Mouse (Mus musculus) midbrain, postnatal 0 days (tissue): ENCODE data around the gene Orm2. TPM values are rescaled to one million over a fixed set of nuclear protein-coding genes. Genes with fewer than 3 reads are reported as not detected.

ENCODE experiments used
- ATAC-seq: fragments of 200-750 bp; cut with Nextera tagmentation; 2 replicates; pipeline ENCODE4 v1.8.0; 2017; ENCODE audit warnings: moderate number of reproducible peaks, mild to moderate bottlenecking, moderate TSS enrichment, moderate library complexity; ENCODE audit not compliant: low FRiP score
- DNase-seq: peaks from one replicate; pipeline ENCODE4 v3.0.0-alpha.2; 2015; ENCODE audit warnings: low spot score
- H3K27ac ChIP-seq: fragments of 300-500 bp; sonication (generic); 2 replicates; pipeline ENCODE4 v1.5.1; 2014; ENCODE audit warnings: low read depth, mild to moderate bottlenecking, low read length, mixed read lengths
- H3K27me3 ChIP-seq: fragments of 300-500 bp; sonication (generic); 2 replicates; pipeline ENCODE4 v1.6.1; 2014; ENCODE audit warnings: low read length, control low read depth, mixed read lengths; ENCODE audit not compliant: insufficient read depth
- H3K36me3 ChIP-seq: fragments of 300-500 bp; sonication (generic); 2 replicates; pipeline ENCODE4 v1.6.1; 2014; ENCODE audit warnings: low read length, control low read depth, mixed read lengths; ENCODE audit not compliant: insufficient read depth
- H3K4me1 ChIP-seq: fragments of 300-500 bp; sonication (generic); 2 replicates; pipeline ENCODE4 v1.6.1; 2014; ENCODE audit warnings: mild to moderate bottlenecking, control low read depth, antibody characterized with exemption, low read length, mixed read lengths; ENCODE audit not compliant: insufficient read depth
- H3K4me2 ChIP-seq: fragments of 300-500 bp; sonication (generic); 2 replicates; pipeline ENCODE4 v1.6.1; 2014; ENCODE audit warnings: low read depth, mild to moderate bottlenecking, low read length, mixed read lengths; ENCODE audit not compliant: poor library complexity, severe bottlenecking
- H3K4me3 ChIP-seq: fragments of 300-500 bp; sonication (generic); 2 replicates; pipeline ENCODE4 v1.5.1; 2014; ENCODE audit warnings: low read depth, mild to moderate bottlenecking, low read length, moderate library complexity
- H3K9ac ChIP-seq: fragments of 300-500 bp; sonication (generic); replicated peaks from 2 replicates; pipeline ENCODE4 v1.6.1; 2014; ENCODE audit warnings: mild to moderate bottlenecking, low read length, moderate library complexity, mixed read lengths; ENCODE audit not compliant: poor library complexity, severe bottlenecking
- H3K9me3 ChIP-seq: fragments of 300-500 bp; sonication (generic); 2 replicates; pipeline ENCODE4 v1.6.1; 2016; ENCODE audit warnings: low read length, control low read depth
- CTCF ChIP-seq: IDR thresholded peaks from 2 replicates; pipeline ENCODE4 v1.5.1; 2016; ENCODE audit warnings: antibody characterized with exemption, mild to moderate bottlenecking
- WGBS: fragments of 180-500 bp; shearing (Covaris S2); extraction: QIAGEN DNeasy Blood & Tissue Kit; methylation state at CpG from one replicate; pipeline ENCODE4 v1.1.7; 2014; 5-methylcytosine and 5-hydroxymethylcytosine counted together
- polyA plus RNA-seq: library from polyadenylated mRNA; unstranded; fragments of >200 nt; fragmentation: Nextera tagmentation; extraction: Ambion mirVana; gene quantifications from 2 replicates; pipeline ENCODE4 v1.2.1, GENCODE M21; 2015
- total RNA-seq: library from RNA; depleted of rRNA; stranded (reverse); fragments of >200 nt; gene quantifications from 2 replicates; pipeline ENCODE4 v1.2.3, GENCODE M21; 2014

The Orm2 gene
- total and polyA plus RNA-seq, 2 experiments from 2014 or later = not detected

DNA sequence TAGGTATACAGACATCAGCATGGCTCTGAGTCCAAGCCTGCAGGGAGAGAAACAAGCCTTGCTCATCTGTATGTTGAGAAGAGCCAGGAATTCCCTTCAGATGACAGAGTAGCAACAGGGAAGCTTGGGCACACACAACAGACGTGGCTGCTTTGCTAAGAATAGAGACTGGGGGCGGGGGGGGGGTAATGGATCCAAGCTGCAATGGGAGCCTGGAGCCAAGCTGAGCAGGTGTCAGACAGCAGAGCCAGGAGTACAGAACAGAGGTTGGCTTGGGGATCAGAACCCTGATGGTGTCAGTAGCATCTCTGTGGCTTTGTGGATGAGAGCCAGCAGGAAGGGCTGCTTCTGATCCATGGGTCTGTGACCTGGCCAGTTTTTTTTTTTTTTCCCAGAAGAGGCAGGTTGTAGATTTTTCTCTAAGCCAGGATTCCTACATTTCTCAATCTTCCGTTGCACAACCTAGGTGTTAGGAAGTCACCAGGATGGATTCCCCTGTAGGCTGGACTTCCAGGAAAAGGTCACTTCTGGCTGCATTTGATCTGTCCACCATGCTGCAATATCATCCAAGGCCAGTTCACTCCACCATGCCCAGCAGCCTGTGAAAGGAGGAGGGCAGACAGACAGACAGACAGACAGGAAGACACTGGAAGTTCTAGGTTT, 23.7 kb upstream of the Orm2 start:
- TF ChIP-seq CTCF = no peak
- 64% methylated on average over 3 of the region's 3 CpGs for WGBS
- H3K27me3 ChIP-seq = no peaks in the 10 kb centered on the region
- no peaks in the 10 kb centered on the region for H3K36me3 ChIP-seq
- no peaks in the 10 kb centered on the region for H3K9me3 ChIP-seq
- H3K4me1 ChIP-seq = no peaks in the 10 kb centered on the region
- no peak overlapping the region for H3K27ac ChIP-seq
- H3K4me3 ChIP-seq = no peak overlapping the region
- DNase-seq (peak; percentile 53), ATAC-seq (no peak)
- H3K4me2 ChIP-seq = no peak overlapping the region
- H3K9ac ChIP-seq = no peak overlapping the region

- no peak for TF ChIP-seq CTCF
- WGBS = 56% methylated on average over 4 of the region's 4 CpGs
- no peaks in the 10 kb centered on the region for H3K36me3 ChIP-seq
- no peaks in the 10 kb centered on the region for H3K9me3 ChIP-seq
- no peak overlapping the region for H3K27ac ChIP-seq
- no peak overlapping the region for H3K9ac ChIP-seq
- H3K4me2 ChIP-seq = no peak overlapping the region
- DNase-seq = no peak
- ATAC-seq = no peak
- no peaks in the 10 kb centered on the region for H3K4me1 ChIP-seq
- no peak overlapping the region for H3K4me3 ChIP-seq
- no peaks in the 10 kb centered on the region for H3K27me3 ChIP-seq
Measured at GRCm38 (mm10) chr4:63342491-63342890, 19.8 kb upstream of the Orm2 start.

DNA sequence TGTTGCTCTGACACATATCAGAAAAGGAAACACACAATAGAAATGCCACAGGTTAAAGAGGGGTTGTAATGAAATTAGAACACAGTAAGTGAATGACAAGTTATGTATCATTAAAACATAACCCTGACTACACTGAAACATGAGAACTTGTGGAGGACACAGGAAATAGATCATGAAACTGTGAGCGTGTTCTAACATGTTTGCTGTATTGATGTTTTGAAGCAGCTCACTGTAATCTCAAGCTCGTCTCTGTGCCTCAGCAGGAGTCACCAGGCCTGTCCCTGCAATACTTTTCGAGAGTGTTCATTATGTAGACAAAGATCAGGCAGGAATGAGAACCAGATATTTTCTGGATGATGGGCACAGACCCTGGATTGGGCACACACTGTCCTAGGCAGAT, 18.6 kb upstream of the Orm2 start:
- no peaks in the 10 kb centered on the region for H3K27me3 ChIP-seq
- WGBS = 66% methylated on average over 3 of the region's 3 CpGs
- DNase-seq (no peak), ATAC-seq (no peak)
- no peak overlapping the region for H3K27ac ChIP-seq
- H3K4me1 ChIP-seq = no peaks in the 10 kb centered on the region
- H3K36me3 ChIP-seq = no peaks in the 10 kb centered on the region
- H3K9me3 ChIP-seq = no peaks in the 10 kb centered on the region
- H3K4me2 ChIP-seq = no peak overlapping the region
- no peak for TF ChIP-seq CTCF
- no peak overlapping the region for H3K9ac ChIP-seq
- no peak overlapping the region for H3K4me3 ChIP-seq

DNA sequence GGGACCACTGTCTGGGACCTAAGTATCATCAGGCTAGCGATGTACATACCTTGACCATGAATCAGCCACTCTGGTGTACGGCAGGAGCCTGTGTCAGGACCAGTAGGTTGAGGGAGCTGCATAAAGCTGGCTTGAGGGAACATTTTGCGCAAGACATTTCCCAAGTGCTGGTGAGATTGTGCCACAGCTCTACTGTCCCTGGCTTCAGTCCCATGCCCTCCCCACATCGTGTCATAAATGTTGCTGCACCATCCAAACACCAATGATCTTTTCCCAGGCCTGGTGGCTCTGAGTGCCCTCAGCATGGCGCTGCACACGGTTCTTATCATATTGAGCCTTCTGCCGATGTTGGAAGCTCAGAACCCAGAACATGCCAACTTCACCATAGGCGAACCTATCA, 18.0 kb upstream of the Orm2 start, which contains the start of gene Orm1:
Orm1 (plus strand) TSS at position 266 of the 400 bp plus-strand sequence.
- ATAC-seq (no peak), DNase-seq (no peak)
- Histone ChIP-seq H3K4me1 (no peaks in the 10 kb centered on the region), H3K4me3 (no peak within 1 kb of the TSS), H3K4me2 (no peak within 1 kb of the TSS), H3K27ac (no peak within 1 kb of the TSS), H3K9me3 (no peaks in the 10 kb centered on the region), H3K36me3 (no peaks in the 10 kb centered on the region), H3K9ac (no peak within 1 kb of the TSS), H3K27me3 (no peaks in the 10 kb centered on the region)
- no peak for TF ChIP-seq CTCF
- 84% methylated on average over 8 of the region's 8 CpGs for WGBS

GRCm38 (mm10) chr4:63345261-63345660, 17.0 kb upstream of the Orm2 start:
- no peaks in the 10 kb centered on the region for H3K9me3 ChIP-seq
- DNase-seq = no peak
- no peaks in the 10 kb centered on the region for H3K36me3 ChIP-seq
- no peaks in the 10 kb centered on the region for H3K27me3 ChIP-seq
- no peak for TF ChIP-seq CTCF
- H3K27ac ChIP-seq = no peak overlapping the region
- no peak overlapping the region for H3K4me3 ChIP-seq
- H3K4me1 ChIP-seq = no peaks in the 10 kb centered on the region
- no peak overlapping the region for H3K4me2 ChIP-seq
- ATAC-seq = no peak
- no peak overlapping the region for H3K9ac ChIP-seq

DNA sequence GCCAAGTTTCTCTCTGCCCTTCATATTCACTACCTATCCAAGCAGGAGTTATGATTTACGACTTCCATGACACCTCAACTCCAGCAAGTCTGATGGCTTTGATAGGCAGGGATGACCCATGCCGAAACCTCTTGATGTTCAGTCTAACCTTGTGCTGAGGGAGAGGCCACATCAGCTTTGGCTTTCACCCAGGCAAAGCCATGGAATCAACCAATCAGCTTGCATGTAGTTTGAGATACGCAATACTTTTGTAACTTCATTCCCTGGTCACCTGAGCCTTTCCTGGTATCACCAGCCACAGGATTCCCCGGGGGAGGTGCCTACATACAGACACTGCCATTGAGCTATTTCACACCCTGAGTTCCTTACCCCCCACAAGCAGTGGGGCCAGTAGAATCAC, 15.6 kb upstream of the Orm2 start:
- H3K9ac ChIP-seq = no peak overlapping the region
- H3K4me1 ChIP-seq = no peaks in the 10 kb centered on the region
- ATAC-seq = no peak
- H3K4me2 ChIP-seq = no peak overlapping the region
- H3K36me3 ChIP-seq = no peaks in the 10 kb centered on the region
- no peaks in the 10 kb centered on the region for H3K9me3 ChIP-seq
- no peak for DNase-seq
- no peak overlapping the region for H3K4me3 ChIP-seq
- no peaks in the 10 kb centered on the region for H3K27me3 ChIP-seq
- no peak for TF ChIP-seq CTCF
- H3K27ac ChIP-seq = no peak overlapping the region
- WGBS = 94% methylated on average over 4 of the region's 4 CpGs
